Mouse (Mus musculus): ENCODE results near the gene Defb35. TPM values are rescaled to one million over a fixed set of nuclear protein-coding genes. Genes with fewer than 3 reads are reported as not detected.

The Defb35 gene
- polyA plus RNA-seq, 1 experiment, result not detected

DNA sequence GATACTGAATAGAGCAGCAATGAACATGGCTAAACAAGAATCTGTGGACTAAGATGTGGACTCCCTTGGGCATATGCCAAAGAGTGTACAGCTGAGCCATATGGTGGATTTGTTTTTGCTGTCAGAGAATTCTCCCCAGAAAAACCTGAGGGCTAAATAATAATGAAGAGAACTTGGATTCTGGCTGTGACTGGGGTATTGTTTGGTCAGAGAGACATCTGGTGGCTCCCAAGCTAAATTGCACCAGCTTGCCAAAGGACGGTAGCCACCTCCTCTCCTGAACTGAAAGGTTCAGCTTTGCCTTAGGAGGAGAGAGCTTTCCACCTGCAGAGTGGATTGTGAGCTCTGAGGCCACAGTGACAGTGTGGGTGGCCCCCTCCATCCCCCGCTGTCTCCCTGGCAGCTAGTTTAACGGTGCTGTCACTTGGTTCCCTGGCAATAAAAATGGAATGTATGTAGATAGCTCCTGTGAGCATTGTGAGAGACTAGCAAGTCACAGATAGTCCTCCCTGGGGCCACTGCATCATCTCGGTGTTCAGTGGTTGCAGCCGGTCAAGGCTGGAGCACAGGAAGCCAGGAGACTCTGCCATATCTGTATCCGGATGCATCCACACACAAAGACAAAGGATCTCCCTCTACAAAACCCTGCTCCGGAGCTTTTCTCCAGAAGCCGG is 43.6 kb downstream of the Defb35 start:
- peak; percentile 23 to 44 for DNase-seq
- no peak overlapping the region for H3K27ac ChIP-seq (ENCODE audit: insufficient read depth, low read length)
- H3K27me3 ChIP-seq (ENCODE audit: control insufficient read depth, insufficient read depth, low read length), result no peaks in the 10 kb centered on the region
- 30% methylated on average over 8 of the region's 8 CpGs for WGBS
- H3K4me1 ChIP-seq (ENCODE audit: control insufficient read depth, insufficient read depth, low read length), result no peaks in the 10 kb centered on the region
- no peak overlapping the region for H3K4me3 ChIP-seq (replicated peaks; ENCODE audit: insufficient read depth, low read depth, low read length)
- TF ChIP-seq POLR2A (IDR thresholded peaks at IDR 0.05; ENCODE audit: borderline replicate concordance, insufficient read depth, low read length) (no peak), CTCF (IDR thresholded peaks at IDR 0.05; ENCODE audit: borderline replicate concordance, insufficient read depth, low read depth, low read length) (peak; percentile 46; the same call in 1 of the 2 replicates)

Other genes starting within 250 kb of the Defb35 start
- not detected in 2 replicates for gene AY761184, start 234.7 kb upstream of the Defb35 start, polyA plus RNA-seq (2012; rRNA removed)
- gene Defa24, start 203.9 kb upstream of the Defb35 start, polyA plus RNA-seq (2012; rRNA removed), result not detected in 2 replicates
- not detected in 2 replicates for gene Defb50, start 114.8 kb upstream of the Defb35 start, polyA plus RNA-seq (2012; rRNA removed)
- gene Defb2, start 98.4 kb upstream of the Defb35 start, polyA plus RNA-seq (2012; rRNA removed), result not detected in 2 replicates
- not detected in 2 replicates for gene Defb10, start 79.5 kb upstream of the Defb35 start, polyA plus RNA-seq (2012; rRNA removed)
- gene Defb9, start 52.9 kb upstream of the Defb35 start, polyA plus RNA-seq (2012; rRNA removed), result not detected in 2 replicates
- gene Defb11, start 31.9 kb upstream of the Defb35 start, polyA plus RNA-seq (2012; rRNA removed), result 4.5 TPM in 1 of 2 replicates, not detected in the other
- gene Defb15, start 5.6 kb upstream of the Defb35 start, polyA plus RNA-seq (2012; rRNA removed), result not detected in 2 replicates
- not detected in 2 replicates for gene Defb13, start 8.4 kb downstream of the Defb35 start, polyA plus RNA-seq (2012; rRNA removed)
- not detected in 2 replicates for gene Fam90a1a, start 20.4 kb downstream of the Defb35 start, polyA plus RNA-seq (2012; rRNA removed)
- not detected in 2 replicates for gene Ccdc70, start 31.4 kb downstream of the Defb35 start, polyA plus RNA-seq (2012; rRNA removed)
- 2.2 and 2.6 TPM in 2 replicates for gene Atp7b, start 122.0 kb downstream of the Defb35 start, polyA plus RNA-seq (2012; rRNA removed)
- 15.1 and 15.5 TPM in 2 replicates for gene Alg11, start 122.4 kb downstream of the Defb35 start, polyA plus RNA-seq (2012; rRNA removed)
- 0.33 and 0.67 TPM in 2 replicates for gene Nek5, start 186.7 kb downstream of the Defb35 start, polyA plus RNA-seq (2012; rRNA removed)
- gene Nek3, start 228.1 kb downstream of the Defb35 start, polyA plus RNA-seq (2012; rRNA removed), result 7.0 and 7.9 TPM in 2 replicates
- gene Ckap2, start 247.5 kb downstream of the Defb35 start, polyA plus RNA-seq (2012; rRNA removed), result 0.71 and 1.1 TPM in 2 replicates